Mouse (Mus musculus): Measurements from ENCODE around the gene Lgr4. TPM values are rescaled to one million over a fixed set of nuclear protein-coding genes. Genes with fewer than 3 reads are reported as not detected.

Lgr4 gene
- polyA plus RNA-seq, 1 experiment from 2014 or later: 3.5 TPM

- no peaks in the 10 kb centered on the region for H3K27me3 ChIP-seq (ENCODE audit: control insufficient read depth, insufficient read depth, low read depth, low read length)
- H3K36me3 ChIP-seq (ENCODE audit: control insufficient read depth, insufficient read depth): no peaks in the 10 kb centered on the region
- no peaks in the 10 kb centered on the region for H3K9me3 ChIP-seq (replicated peaks; ENCODE audit: control insufficient read depth, low read length)
- no peak for ATAC-seq (ENCODE audit: low read depth)
- H3K9ac ChIP-seq (ENCODE audit: low read depth, low read length): no peak overlapping the region
- no peak overlapping the region for H3K4me2 ChIP-seq (ENCODE audit: low read depth, low read length)
- no peaks in the 10 kb centered on the region; the same call in 1 of the 2 replicates for H3K4me1 ChIP-seq (ENCODE audit: control insufficient read depth, low read depth, low read length)
- H3K4me3 ChIP-seq (ENCODE audit: low read depth, low read length): no peak overlapping the region
- H3K27ac ChIP-seq (ENCODE audit: low read length): no peak overlapping the region
- WGBS (ENCODE audit: insufficient replicate concordance): 47% methylated on average over 8 of the region's 8 CpGs
Measured at GRCm38 (mm10) chr2:109970744-109971410, 53.4 kb downstream of the Lgr4 start.

GRCm38 (mm10) chr2:109972310-109972709, 54.9 kb downstream of the Lgr4 start:
- Histone ChIP-seq H3K9me3 (replicated peaks; ENCODE audit: control insufficient read depth, low read length) (no peaks in the 10 kb centered on the region), H3K36me3 (ENCODE audit: control insufficient read depth, insufficient read depth) (no peaks in the 10 kb centered on the region), H3K27me3 (ENCODE audit: control insufficient read depth, insufficient read depth, low read depth, low read length) (no peaks in the 10 kb centered on the region), H3K9ac (ENCODE audit: low read depth, low read length) (no peak overlapping the region), H3K27ac (ENCODE audit: low read length) (no peak overlapping the region), H3K4me2 (ENCODE audit: low read depth, low read length) (no peak overlapping the region), H3K4me3 (ENCODE audit: low read depth, low read length) (no peak overlapping the region), H3K4me1 (ENCODE audit: control insufficient read depth, low read depth, low read length) (no peaks in the 10 kb centered on the region; the same call in 1 of the 2 replicates)
- ATAC-seq (ENCODE audit: low read depth): no peak
- WGBS (ENCODE audit: insufficient replicate concordance): 57% methylated on average over 2 of the region's 2 CpGs

- H3K4me3 ChIP-seq (ENCODE audit: low read depth, low read length): no peak overlapping the region
- no peaks in the 10 kb centered on the region for H3K9me3 ChIP-seq (replicated peaks; ENCODE audit: control insufficient read depth, low read length)
- H3K27ac ChIP-seq (ENCODE audit: low read length): no peak overlapping the region
- no peak overlapping the region for H3K4me2 ChIP-seq (ENCODE audit: low read depth, low read length)
- H3K9ac ChIP-seq (ENCODE audit: low read depth, low read length): no peak overlapping the region
- 66% methylated on average over 7 of the region's 7 CpGs for WGBS (ENCODE audit: insufficient replicate concordance)
- no peaks in the 10 kb centered on the region for H3K36me3 ChIP-seq (ENCODE audit: control insufficient read depth, insufficient read depth)
- H3K4me1 ChIP-seq (ENCODE audit: control insufficient read depth, low read depth, low read length): no peaks in the 10 kb centered on the region; the same call in 1 of the 2 replicates
- ATAC-seq (ENCODE audit: low read depth): no peak
- H3K27me3 ChIP-seq (ENCODE audit: control insufficient read depth, insufficient read depth, low read depth, low read length): no peaks in the 10 kb centered on the region
Measured at GRCm38 (mm10) chr2:109972922-109973321, 55.5 kb downstream of the Lgr4 start.

GRCm38 (mm10) chr2:109974807-109975206, 57.4 kb downstream of the Lgr4 start:
- no peaks in the 10 kb centered on the region for H3K9me3 ChIP-seq (replicated peaks; ENCODE audit: control insufficient read depth, low read length)
- ATAC-seq (ENCODE audit: low read depth): no peak
- no peak overlapping the region for H3K27ac ChIP-seq (ENCODE audit: low read length)
- no peak overlapping the region for H3K4me2 ChIP-seq (ENCODE audit: low read depth, low read length)
- H3K27me3 ChIP-seq (ENCODE audit: control insufficient read depth, insufficient read depth, low read depth, low read length): no peaks in the 10 kb centered on the region
- no peak overlapping the region for H3K4me3 ChIP-seq (ENCODE audit: low read depth, low read length)
- H3K4me1 ChIP-seq (ENCODE audit: control insufficient read depth, low read depth, low read length): no peaks in the 10 kb centered on the region; the same call in none of the 2 replicates
- WGBS (ENCODE audit: insufficient replicate concordance): 84% methylated on average over 7 of the region's 7 CpGs
- no peaks in the 10 kb centered on the region for H3K36me3 ChIP-seq (ENCODE audit: control insufficient read depth, insufficient read depth)
- no peak overlapping the region for H3K9ac ChIP-seq (ENCODE audit: low read depth, low read length)

GRCm38 (mm10) chr2:109976181-109976580, 58.7 kb downstream of the Lgr4 start:
- ATAC-seq (ENCODE audit: low read depth): no peak
- Histone ChIP-seq H3K4me3 (ENCODE audit: low read depth, low read length) (no peak overlapping the region), H3K4me2 (ENCODE audit: low read depth, low read length) (no peak overlapping the region), H3K9me3 (replicated peaks; ENCODE audit: control insufficient read depth, low read length) (no peaks in the 10 kb centered on the region), H3K4me1 (ENCODE audit: control insufficient read depth, low read depth, low read length) (no peaks in the 10 kb centered on the region; the same call in 1 of the 2 replicates), H3K27ac (ENCODE audit: low read length) (no peak overlapping the region), H3K27me3 (ENCODE audit: control insufficient read depth, insufficient read depth, low read depth, low read length) (no peaks in the 10 kb centered on the region), H3K9ac (ENCODE audit: low read depth, low read length) (no peak overlapping the region), H3K36me3 (ENCODE audit: control insufficient read depth, insufficient read depth) (no peaks in the 10 kb centered on the region)
- 60% methylated on average over 2 of the region's 2 CpGs for WGBS (ENCODE audit: insufficient replicate concordance)

- no peak overlapping the region for H3K4me3 ChIP-seq (ENCODE audit: low read depth, low read length)
- H3K4me2 ChIP-seq (ENCODE audit: low read depth, low read length): no peak overlapping the region
- 72% methylated on average over 6 of the region's 6 CpGs for WGBS (ENCODE audit: insufficient replicate concordance)
- H3K27ac ChIP-seq (ENCODE audit: low read length): no peak overlapping the region
- no peaks in the 10 kb centered on the region for H3K36me3 ChIP-seq (ENCODE audit: control insufficient read depth, insufficient read depth)
- no peak for ATAC-seq (ENCODE audit: low read depth)
- H3K9me3 ChIP-seq (replicated peaks; ENCODE audit: control insufficient read depth, low read length): no peaks in the 10 kb centered on the region
- H3K4me1 ChIP-seq (ENCODE audit: control insufficient read depth, low read depth, low read length): no peaks in the 10 kb centered on the region; the same call in 1 of the 2 replicates
- no peaks in the 10 kb centered on the region for H3K27me3 ChIP-seq (ENCODE audit: control insufficient read depth, insufficient read depth, low read depth, low read length)
- no peak overlapping the region for H3K9ac ChIP-seq (ENCODE audit: low read depth, low read length)
Measured at GRCm38 (mm10) chr2:109977322-109977721, 59.9 kb downstream of the Lgr4 start.

- H3K4me1 ChIP-seq (ENCODE audit: control insufficient read depth, low read depth, low read length): no peaks in the 10 kb centered on the region; the same call in none of the 2 replicates
- H3K27ac ChIP-seq (ENCODE audit: low read length): no peak overlapping the region
- H3K27me3 ChIP-seq (ENCODE audit: control insufficient read depth, insufficient read depth, low read depth, low read length): no peaks in the 10 kb centered on the region
- H3K36me3 ChIP-seq (ENCODE audit: control insufficient read depth, insufficient read depth): no peaks in the 10 kb centered on the region
- no peak overlapping the region for H3K4me2 ChIP-seq (ENCODE audit: low read depth, low read length)
- H3K9ac ChIP-seq (ENCODE audit: low read depth, low read length): no peak overlapping the region
- ATAC-seq (ENCODE audit: low read depth): no peak
- H3K9me3 ChIP-seq (replicated peaks; ENCODE audit: control insufficient read depth, low read length): no peaks in the 10 kb centered on the region
- H3K4me3 ChIP-seq (ENCODE audit: low read depth, low read length): no peak overlapping the region
Measured at GRCm38 (mm10) chr2:109979209-109979608, 61.8 kb downstream of the Lgr4 start.

- ATAC-seq (ENCODE audit: low read depth): 0 out of 2 replicates have a peak, but pooled peaks have one; percentile 20
- Histone ChIP-seq H3K9ac (ENCODE audit: low read depth, low read length) (no peak overlapping the region), H3K27ac (ENCODE audit: low read length) (peak overlapping the region; percentile 25; the same call in 1 of the 2 replicates)
Measured at GRCm38 (mm10) chr2:109983435-109983834, 66.0 kb downstream of the Lgr4 start.

GRCm38 (mm10) chr2:109984930-109985329, 67.5 kb downstream of the Lgr4 start:
- H3K4me3 ChIP-seq (ENCODE audit: low read depth, low read length): no peak overlapping the region
- H3K36me3 ChIP-seq (ENCODE audit: control insufficient read depth, insufficient read depth): no peaks in the 10 kb centered on the region
- no peaks in the 10 kb centered on the region; the same call in none of the 2 replicates for H3K4me1 ChIP-seq (ENCODE audit: control insufficient read depth, low read depth, low read length)
- peak; percentile 87 for ATAC-seq (ENCODE audit: low read depth)
- peak overlapping the region; percentile 78 for H3K27ac ChIP-seq (ENCODE audit: low read length)
- no peak overlapping the region for H3K4me2 ChIP-seq (ENCODE audit: low read depth, low read length)
- no peaks in the 10 kb centered on the region for H3K27me3 ChIP-seq (ENCODE audit: control insufficient read depth, insufficient read depth, low read depth, low read length)
- no peak overlapping the region for H3K9ac ChIP-seq (ENCODE audit: low read depth, low read length)
- WGBS (ENCODE audit: insufficient replicate concordance): 50% methylated on average over 1 of the region's 1 CpGs
- H3K9me3 ChIP-seq (replicated peaks; ENCODE audit: control insufficient read depth, low read length): no peaks in the 10 kb centered on the region

More at GRCm38 (mm10) chr2:109983435-109983834, 66.0 kb downstream of the Lgr4 start:
- no peaks in the 10 kb centered on the region for H3K9me3 ChIP-seq (replicated peaks; ENCODE audit: control insufficient read depth, low read length)
- no peak overlapping the region for H3K4me2 ChIP-seq (ENCODE audit: low read depth, low read length)
- H3K4me3 ChIP-seq (ENCODE audit: low read depth, low read length): no peak overlapping the region
- 63% methylated on average over 6 of the region's 6 CpGs for WGBS (ENCODE audit: insufficient replicate concordance)
- no peaks in the 10 kb centered on the region for H3K36me3 ChIP-seq (ENCODE audit: control insufficient read depth, insufficient read depth)
- no peaks in the 10 kb centered on the region; the same call in none of the 2 replicates for H3K4me1 ChIP-seq (ENCODE audit: control insufficient read depth, low read depth, low read length)
- H3K27me3 ChIP-seq (ENCODE audit: control insufficient read depth, insufficient read depth, low read depth, low read length): no peaks in the 10 kb centered on the region
